Mouse (Mus musculus): ENCODE data around the gene Csgalnact2.

Csgalnact2 gene

DNA sequence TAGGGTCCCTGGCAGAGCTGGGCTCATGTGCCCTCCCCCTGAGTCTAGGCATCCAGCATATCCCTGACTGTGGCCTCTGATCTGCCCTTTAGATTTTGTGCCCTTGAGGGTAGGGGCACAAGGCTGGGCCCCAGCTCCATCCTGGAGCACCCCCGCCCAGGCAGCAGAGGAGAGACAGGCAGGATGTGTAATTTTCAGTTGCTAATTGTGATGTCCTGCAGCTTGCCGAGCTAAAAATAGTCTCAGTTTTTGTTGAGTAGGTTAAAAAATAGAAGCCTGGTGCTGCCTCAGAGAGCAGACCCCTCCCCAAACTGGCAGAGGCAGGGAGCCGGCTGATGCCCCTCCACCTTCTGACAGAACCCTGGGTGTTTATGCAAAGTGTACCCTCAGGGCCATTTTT is 64.8 kb downstream of the Csgalnact2 start:
- no peak for DNase-seq (ENCODE audit: low spot score)

DNA sequence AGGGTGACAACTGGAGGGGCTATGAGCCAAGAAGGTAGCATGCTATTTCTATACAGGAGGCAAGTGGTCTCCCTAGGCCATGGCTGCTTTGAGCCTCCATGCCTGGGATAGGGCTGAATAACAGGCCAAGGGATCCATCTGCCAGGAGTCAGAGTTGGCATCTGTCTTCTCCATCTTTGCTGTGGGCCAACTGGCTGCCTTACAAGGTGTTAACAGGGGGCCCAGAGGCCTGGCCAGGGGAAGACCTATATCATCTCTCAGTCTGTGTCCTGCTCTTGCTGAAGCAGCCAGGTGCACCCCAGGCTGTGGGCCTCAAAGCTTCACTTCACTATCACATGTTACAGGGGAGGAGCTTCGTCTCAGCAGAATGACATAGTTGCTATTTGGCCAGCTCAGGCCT is 66.8 kb downstream of the Csgalnact2 start:
- DNase-seq (ENCODE audit: low spot score) = no peak

DNA sequence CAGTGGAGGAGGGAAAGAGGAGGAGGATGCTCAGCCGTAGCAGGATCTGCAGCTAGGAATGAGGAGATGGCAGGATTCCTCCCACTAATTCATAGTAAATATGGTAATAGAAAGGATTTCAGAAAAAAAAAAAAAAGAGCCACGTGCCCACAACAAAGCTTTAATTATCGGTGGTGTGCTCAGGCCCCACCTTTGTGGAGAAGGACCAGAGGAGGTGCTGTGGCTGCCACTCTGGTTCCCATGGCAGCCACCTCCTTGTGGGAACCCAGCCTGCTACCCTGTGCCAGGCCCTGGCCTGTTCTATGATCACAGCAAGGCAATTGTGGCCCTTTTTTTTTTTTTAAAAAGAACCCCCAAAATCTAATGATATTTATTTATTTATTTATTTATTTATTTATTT is 67.5 kb downstream of the Csgalnact2 start:
- no peak for DNase-seq (ENCODE audit: low spot score)

DNA sequence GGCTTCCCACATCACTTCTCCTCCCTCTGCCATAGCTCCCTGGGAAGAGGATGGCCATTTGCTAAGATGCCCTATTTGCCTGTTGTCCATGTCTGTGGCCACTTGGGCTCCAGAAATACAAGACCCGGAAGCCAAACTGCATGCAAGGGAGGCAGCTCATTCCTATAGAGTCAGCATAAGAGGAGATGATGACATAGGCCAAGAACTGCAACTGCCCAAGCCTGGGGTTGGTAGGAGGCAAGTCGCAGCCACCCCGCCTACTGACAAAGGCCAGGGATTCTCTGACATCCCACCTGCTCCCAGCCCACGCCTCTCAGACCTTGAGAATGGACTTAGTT is 68.0 kb downstream of the Csgalnact2 start:
- no peak for DNase-seq (ENCODE audit: low spot score)

DNA sequence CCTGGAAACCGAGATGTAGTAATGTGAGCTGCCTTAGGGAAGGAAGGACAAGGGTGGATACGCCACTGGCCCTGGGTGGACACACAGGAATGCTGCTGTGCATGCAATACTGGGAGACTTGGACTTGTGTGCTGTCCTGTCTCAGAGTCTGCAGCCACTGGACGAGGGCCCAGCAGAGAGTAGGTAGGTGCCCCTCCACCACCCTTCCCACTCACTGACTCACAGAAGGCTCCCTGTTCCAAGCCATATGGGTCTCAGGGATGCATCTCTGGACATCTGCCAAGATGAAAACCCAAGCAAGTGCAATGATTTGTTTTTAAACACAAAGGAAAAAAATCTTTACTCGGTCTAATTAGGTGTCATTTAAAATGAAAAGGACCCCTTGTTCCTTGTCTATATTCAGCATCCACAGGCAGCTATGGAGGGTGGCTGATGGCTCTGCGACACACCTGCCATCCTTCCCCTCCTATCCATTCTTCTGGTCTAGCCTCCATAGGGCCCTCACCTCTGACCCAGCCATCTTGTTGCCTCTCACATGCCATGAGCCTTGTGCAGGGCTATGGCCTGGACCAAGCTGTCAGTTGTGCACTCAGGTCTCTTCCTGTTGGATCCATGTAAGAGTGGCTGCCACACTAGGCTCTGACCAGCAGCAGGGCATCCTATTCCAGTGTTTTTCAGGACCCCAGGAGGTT is 68.5 kb downstream of the Csgalnact2 start:
- DNase-seq (ENCODE audit: low spot score) = no peak

DNA sequence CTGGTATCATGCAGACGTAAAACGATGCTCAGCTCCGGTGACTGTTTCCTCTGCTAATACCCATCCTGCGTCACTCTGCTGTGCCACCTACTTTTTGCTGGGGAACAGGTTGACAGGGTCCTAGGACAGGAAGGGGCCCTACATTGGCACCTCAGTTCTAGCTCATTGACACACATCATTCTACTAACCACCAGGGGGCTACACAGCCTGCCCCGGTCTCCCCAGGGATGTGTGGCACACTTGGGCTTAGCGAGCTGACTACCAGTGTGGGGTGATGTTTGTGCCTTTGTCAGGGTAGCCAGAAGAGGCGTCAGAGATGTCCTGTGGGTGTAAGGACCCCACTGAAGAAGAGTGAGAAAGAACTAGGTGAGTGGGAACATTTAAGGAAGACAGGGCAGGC is 71.2 kb downstream of the Csgalnact2 start:
- DNase-seq (ENCODE audit: low spot score) = no peak

DNA sequence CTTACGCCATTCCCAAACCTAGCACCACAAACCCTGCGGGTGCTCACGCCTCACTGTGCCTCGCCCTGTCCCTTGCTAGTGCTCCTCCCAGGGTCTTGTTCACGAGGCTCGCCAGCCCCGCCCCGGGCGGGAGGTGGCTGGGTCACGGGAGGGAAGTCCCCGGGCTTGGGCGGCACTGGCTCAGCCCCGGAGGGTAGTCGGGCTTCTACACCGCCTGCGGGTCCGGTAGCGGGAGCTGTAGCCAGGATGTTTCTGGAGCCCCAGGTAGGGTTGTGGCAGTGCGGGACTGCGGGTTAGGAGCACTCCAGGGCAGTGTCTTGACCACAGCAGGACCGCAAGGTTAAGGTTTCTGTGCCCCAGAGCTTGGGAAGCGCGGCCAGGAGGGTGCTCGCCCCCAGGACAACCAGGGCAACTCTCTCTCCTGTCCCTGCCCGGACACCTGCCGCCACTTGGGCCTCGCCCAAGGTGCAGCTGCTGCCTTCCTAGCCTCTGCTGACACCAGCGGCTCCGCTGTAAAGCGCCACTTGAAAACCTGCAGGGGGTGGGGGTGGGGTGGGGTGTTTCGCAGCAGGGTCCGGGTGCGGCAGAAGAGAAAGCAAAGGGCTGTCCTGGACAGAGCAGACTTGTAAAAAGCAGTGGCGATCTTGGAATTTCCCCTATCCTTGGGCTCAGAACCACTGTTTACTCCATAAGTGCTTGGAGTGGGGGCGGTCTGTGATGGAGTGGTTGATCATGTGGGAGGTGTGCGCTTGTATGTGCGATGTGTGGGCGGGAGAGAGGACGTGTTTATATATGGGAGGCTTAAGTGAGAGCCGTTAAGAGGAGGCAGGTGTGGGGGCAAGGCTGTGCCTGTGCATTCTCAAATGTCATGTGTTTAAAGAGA is 72.5 kb downstream of the Csgalnact2 start:
- DNase-seq (ENCODE audit: low spot score) = no peak

DNA sequence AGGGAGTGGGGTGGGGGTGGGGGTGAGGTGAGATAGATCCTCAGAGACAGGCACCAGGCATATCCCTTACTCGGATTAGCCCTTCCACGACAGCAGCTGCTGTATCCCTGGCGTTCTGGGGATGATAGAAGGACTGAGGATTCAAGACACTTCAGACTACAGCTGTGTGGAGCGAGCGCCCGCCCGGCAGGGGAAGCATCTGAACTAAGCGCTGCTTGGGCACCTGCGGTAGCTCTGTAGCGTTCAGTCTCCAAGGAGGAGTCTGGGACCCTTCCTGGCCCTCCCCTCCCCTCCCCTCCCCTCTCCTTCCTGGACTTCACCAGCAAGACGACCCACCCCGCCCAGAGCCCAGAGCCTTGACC is 73.1 kb downstream of the Csgalnact2 start:
- no peak for DNase-seq (ENCODE audit: low spot score)

DNA sequence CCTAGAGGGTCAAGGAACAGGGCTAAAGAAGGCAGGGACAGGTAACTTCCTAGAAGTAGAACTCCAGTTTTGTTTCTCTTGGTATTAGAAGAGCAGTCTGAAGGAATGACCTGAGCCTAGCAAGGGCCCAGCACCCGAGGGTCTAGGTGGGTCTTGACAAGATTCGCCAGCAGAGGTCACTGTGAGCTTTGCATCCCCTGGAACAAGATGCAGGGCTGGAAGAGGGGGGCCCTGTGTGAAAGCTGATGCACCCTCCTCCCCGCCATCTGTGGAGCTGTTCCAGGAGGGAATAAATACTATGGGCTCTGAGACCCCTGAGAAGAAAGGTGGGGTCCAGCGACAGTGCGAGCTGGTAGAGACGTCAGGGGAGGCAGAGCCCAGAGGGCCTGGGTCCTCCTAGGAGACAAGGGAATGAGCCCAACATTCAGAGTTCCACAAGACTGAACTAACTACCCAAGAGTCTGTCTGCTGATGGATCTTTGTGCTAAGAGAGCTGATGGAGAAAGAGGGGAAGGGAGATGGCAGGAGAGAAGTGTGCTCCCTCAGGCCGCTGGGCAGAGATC is 73.9 kb downstream of the Csgalnact2 start:
- no peak for DNase-seq (ENCODE audit: low spot score)

DNA sequence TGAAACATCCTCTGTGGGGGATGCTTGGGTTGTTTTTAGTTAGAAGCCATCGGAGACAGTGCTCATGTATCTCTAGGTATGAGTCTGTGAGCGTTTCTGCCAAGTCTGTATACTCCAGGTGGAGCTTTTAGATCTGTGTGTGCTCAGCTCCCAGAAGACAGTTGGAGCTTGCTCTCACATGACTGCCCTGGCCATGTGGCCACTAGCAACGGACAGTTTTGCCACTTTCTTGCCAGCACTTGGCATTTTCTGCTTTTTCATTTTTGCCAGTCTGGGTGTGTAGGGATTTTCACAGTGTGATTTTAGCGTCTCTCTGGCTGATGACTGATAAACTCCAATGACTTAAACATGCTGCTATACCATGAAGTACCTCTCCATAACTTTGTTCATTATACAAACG is 75.7 kb downstream of the Csgalnact2 start:
- DNase-seq (ENCODE audit: low spot score) = no peak

DNA sequence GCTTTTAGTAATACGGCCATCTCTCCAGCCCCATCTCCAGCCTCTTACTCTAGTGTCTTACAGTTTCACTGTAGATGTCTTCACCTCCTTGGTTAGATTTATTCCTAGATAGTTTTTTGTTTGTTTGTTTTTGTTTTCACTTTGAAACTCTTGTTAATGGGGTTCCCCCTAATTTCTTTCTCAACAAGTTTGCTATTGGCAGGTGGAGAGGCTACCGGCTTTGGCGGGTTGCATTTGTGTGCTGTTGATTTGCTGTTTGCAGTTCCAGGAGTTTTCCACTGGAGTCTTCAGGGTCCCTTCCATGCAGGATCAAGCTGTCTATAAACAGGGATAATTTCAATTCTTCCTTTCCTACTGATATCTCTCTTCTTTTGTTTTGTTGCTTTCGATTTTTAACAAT is 77.7 kb downstream of the Csgalnact2 start:
- DNase-seq (ENCODE audit: low spot score) = no peak

Measured in ovary, adult 18-20 months (tissue).